Mouse (Mus musculus): ENCODE measurements around the gene Olfr1305. TPM values are rescaled to one million over a fixed set of nuclear protein-coding genes. Genes with fewer than 3 reads are reported as not detected.

Olfr1305 gene
- total RNA-seq (2014; fragmentation: Nextera tagmentation) (not detected in 2 replicates), total RNA-seq (2017) (not detected in 2 replicates)

- no peak for ATAC-seq (replicated peaks; ENCODE audit: low FRiP score, low TSS enrichment, poor library complexity, severe bottlenecking)
Observed at GRCm38 (mm10) chr2:111877049-111877448, at the start of gene Olfr1305. Olfr1305 (minus strand) TSS chr2:111877149.

GRCm38 (mm10) chr2:111916171-111916570, 39.2 kb upstream of the Olfr1305 start, which contains the start of gene Olfr1306:
Olfr1306 (minus strand) TSS chr2:111916271.
- no peak for ATAC-seq (replicated peaks; ENCODE audit: low FRiP score, low TSS enrichment, poor library complexity, severe bottlenecking)

GRCm38 (mm10) chr2:111820240-111820639, 56.7 kb downstream of the Olfr1305 start, which contains the start of gene Olfr1303:
Olfr1303 (minus strand) TSS chr2:111820340.
- ATAC-seq (replicated peaks; ENCODE audit: low FRiP score, low TSS enrichment, poor library complexity, severe bottlenecking): no peak

Other genes starting within 250 kb of the Olfr1305 start
- gene Olfr1298, start 227.9 kb downstream of the Olfr1305 start, total RNA-seq (2014; fragmentation: Nextera tagmentation): not detected in 2 replicates
- not detected in 2 replicates for gene Olfr1298, start 227.9 kb downstream of the Olfr1305 start, total RNA-seq (2017)
- gene Olfr1299, start 215.7 kb downstream of the Olfr1305 start, total RNA-seq (2014; fragmentation: Nextera tagmentation): not detected in 2 replicates
- gene Olfr1299, start 215.7 kb downstream of the Olfr1305 start, total RNA-seq (2017): not detected in 2 replicates
- gene Olfr1301, start 126.1 kb downstream of the Olfr1305 start, total RNA-seq (2014; fragmentation: Nextera tagmentation): not detected in 2 replicates
- not detected in 2 replicates for gene Olfr1301, start 126.1 kb downstream of the Olfr1305 start, total RNA-seq (2017)
- not detected in 2 replicates for gene Olfr1302, start 99.7 kb downstream of the Olfr1305 start, total RNA-seq (2014; fragmentation: Nextera tagmentation)
- gene Olfr1302, start 99.7 kb downstream of the Olfr1305 start, total RNA-seq (2017): not detected in 2 replicates
- not detected in 2 replicates for gene Olfr1303, start 56.8 kb downstream of the Olfr1305 start, total RNA-seq (2014; fragmentation: Nextera tagmentation)
- not detected in 2 replicates for gene Olfr1303, start 56.8 kb downstream of the Olfr1305 start, total RNA-seq (2017)
- not detected in 2 replicates for gene Olfr1306, start 39.1 kb upstream of the Olfr1305 start, total RNA-seq (2014; fragmentation: Nextera tagmentation)
- not detected in 2 replicates for gene Olfr1306, start 39.1 kb upstream of the Olfr1305 start, total RNA-seq (2017)
- gene Olfr1307, start 72.3 kb upstream of the Olfr1305 start, total RNA-seq (2014; fragmentation: Nextera tagmentation): not detected in 2 replicates
- not detected in 2 replicates for gene Olfr1307, start 72.3 kb upstream of the Olfr1305 start, total RNA-seq (2017)
- not detected in 2 replicates for gene Olfr1308, start 87.8 kb upstream of the Olfr1305 start, total RNA-seq (2014; fragmentation: Nextera tagmentation)
- gene Olfr1308, start 87.8 kb upstream of the Olfr1305 start, total RNA-seq (2017): not detected in 2 replicates
- gene Olfr1309, start 113.1 kb upstream of the Olfr1305 start, total RNA-seq (2014; fragmentation: Nextera tagmentation): not detected in 2 replicates
- gene Olfr1309, start 113.1 kb upstream of the Olfr1305 start, total RNA-seq (2017): not detected in 2 replicates
- gene Olfr1310, start 135.6 kb upstream of the Olfr1305 start, total RNA-seq (2014; fragmentation: Nextera tagmentation): not detected in 2 replicates
- gene Olfr1310, start 135.6 kb upstream of the Olfr1305 start, total RNA-seq (2017): not detected in 2 replicates
- gene Olfr1311, start 147.3 kb upstream of the Olfr1305 start, total RNA-seq (2014; fragmentation: Nextera tagmentation): not detected in 2 replicates
- not detected in 2 replicates for gene Olfr1311, start 147.3 kb upstream of the Olfr1305 start, total RNA-seq (2017)
- gene Olfr1312, start 173.1 kb upstream of the Olfr1305 start, total RNA-seq (2014; fragmentation: Nextera tagmentation): not detected in 2 replicates
- not detected in 2 replicates for gene Olfr1312, start 173.1 kb upstream of the Olfr1305 start, total RNA-seq (2017)
- gene Olfr1313, start 200.7 kb upstream of the Olfr1305 start, total RNA-seq (2014; fragmentation: Nextera tagmentation): not detected in 2 replicates
- gene Olfr1313, start 200.7 kb upstream of the Olfr1305 start, total RNA-seq (2017): not detected in 2 replicates
- not detected in 2 replicates for gene Olfr1314, start 219.6 kb upstream of the Olfr1305 start, total RNA-seq (2014; fragmentation: Nextera tagmentation)
- gene Olfr1314, start 219.6 kb upstream of the Olfr1305 start, total RNA-seq (2017): not detected in 2 replicates
- gene Olfr1315-ps1, start 238.3 kb upstream of the Olfr1305 start, total RNA-seq (2014; fragmentation: Nextera tagmentation): not detected in 2 replicates
- not detected in 2 replicates for gene Olfr1315-ps1, start 238.3 kb upstream of the Olfr1305 start, total RNA-seq (2017)

Data from megakaryocyte-erythroid progenitor cell, adult 5-6 weeks (primary cell).